Mouse (Mus musculus) G1E (cell line): Measurements from ENCODE around the gene Olfr5. TPM values are rescaled to one million over a fixed set of nuclear protein-coding genes. Genes with fewer than 3 reads are reported as not detected.
"Not testable (repeated sequence)": the region's sequence is repeated elsewhere in the genome, so short reads cannot be mapped to it uniquely, and the experiment has no call there.

Experiments used
- ATAC-seq: 2 replicates; pipeline ENCODE4 v1.8.0; 2016; ENCODE audit warnings: mild to moderate bottlenecking; ENCODE audit not compliant: insufficient number of reproducible peaks, poor library complexity, low FRiP score, severe bottlenecking; ENCODE audit errors: extremely low read depth
- DNase-seq: peaks from one replicate; pipeline ENCODE4 v3.0.0; 2012; ENCODE audit warnings: low spot score
- H3K27me3 ChIP-seq: 2 replicates; pipeline ENCODE4 v1.6.1; 2012; ENCODE audit warnings: mild to moderate bottlenecking, low read length, inconsistent platforms; ENCODE audit not compliant: insufficient read depth
- H3K36me3 ChIP-seq: replicated peaks from 2 replicates; pipeline ENCODE3; 2012; ENCODE audit warnings: mild to moderate bottlenecking, inconsistent platforms
- H3K4me1 ChIP-seq: 2 replicates; pipeline ENCODE4 v1.6.1; 2012; ENCODE audit warnings: low read depth, low read length, inconsistent platforms, mixed read lengths; ENCODE audit not compliant: insufficient read depth
- H3K4me3 ChIP-seq: 2 replicates; pipeline ENCODE4 v1.5.1; 2012; ENCODE audit warnings: low read depth, mild to moderate bottlenecking, inconsistent platforms, low read length, moderate library complexity, mixed read lengths
- H3K9me3 ChIP-seq: replicated peaks from 2 replicates; pipeline ENCODE4 v1.6.1; 2012; ENCODE audit warnings: inconsistent platforms
- CTCF ChIP-seq: IDR thresholded peaks from 2 replicates; pipeline ENCODE4 v1.5.1; 2012; ENCODE audit warnings: low read depth, low read length, inconsistent platforms, mixed read lengths
- GATA1 ChIP-seq: IDR thresholded peaks from 2 replicates; pipeline ENCODE4 v1.6.1; 2012; ENCODE audit warnings: borderline replicate concordance, low read length, inconsistent platforms, mixed read lengths
- GATA2 ChIP-seq: IDR thresholded peaks from 2 replicates; pipeline ENCODE4 v1.6.1; 2012; ENCODE audit warnings: low read depth, low read length, inconsistent platforms, borderline replicate concordance
- POLR2AphosphoS5 ChIP-seq: IDR thresholded peaks from 2 replicates; pipeline ENCODE4 v1.6.1; 2012; ENCODE audit warnings: low read depth, low read length, inconsistent platforms; ENCODE audit not compliant: insufficient replicate concordance
- TAL1 ChIP-seq: conservative IDR thresholded peaks from 2 replicates; pipeline ENCODE4 v1.6.1; 2012; ENCODE audit warnings: low read depth, low read length, inconsistent platforms, mixed read lengths
- polyA plus RNA-seq: library from polyadenylated mRNA; stranded (reverse); fragments of >175 nt; gene quantifications from 2 replicates; pipeline ENCODE4 v1.2.3, GENCODE M21; 2012
- total RNA-seq, 2 experiments: library from RNA; stranded (forward) in 1 of 2; stranded (reverse) in 1 of 2; fragments of 200-1000 nt in 1 of 2; fragments of >200 nt in 1 of 2; fragmentation: Nextera tagmentation in 1 of 2; gene quantifications; 2 replicates each; pipeline ENCODE4 v1.2.3; 2014 to 2017

Gene Olfr5
- total RNA-seq (2014; fragmentation: Nextera tagmentation): not detected in 2 replicates
- 0.11 TPM in 1 of 2 replicates, not detected in the other for total RNA-seq (2017)
- polyA plus RNA-seq: not detected in 2 replicates

DNA sequence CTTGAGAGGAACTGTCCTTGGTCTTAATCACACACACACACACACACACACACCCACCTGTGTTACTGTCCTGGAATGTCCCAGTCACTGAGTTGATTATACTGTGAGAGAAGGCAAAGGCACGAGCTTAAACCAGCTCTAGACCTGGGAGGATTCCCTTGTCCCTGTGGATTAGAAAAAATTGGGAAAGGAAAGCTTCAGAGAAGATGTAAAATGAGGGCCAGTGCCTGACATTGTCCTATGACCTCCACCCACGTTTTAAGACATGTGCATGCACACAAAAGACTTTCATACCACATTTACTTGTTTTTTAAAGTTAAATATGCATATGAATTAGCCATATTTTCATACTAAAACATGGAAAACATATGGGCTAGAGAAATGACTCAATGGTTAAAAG, at the start of gene Olfr5:
Gene Olfr5, minus strand, starts transcription at position 101 of the 400 bp plus-strand sequence.
- TF ChIP-seq GATA1 (no peak), GATA2 (no peak), TAL1 (no peak), CTCF (no peak), POLR2AphosphoS5 (no peak)
- Histone ChIP-seq H3K4me3 (no peak within 1 kb of the TSS), H3K9me3 (no peaks in the 10 kb centered on the region), H3K27me3 (no peaks in the 10 kb centered on the region), H3K4me1 (no peaks in the 10 kb centered on the region), H3K36me3 (no peaks in the 10 kb centered on the region)
- DNase-seq: no peak
- ATAC-seq: no peak

DNA sequence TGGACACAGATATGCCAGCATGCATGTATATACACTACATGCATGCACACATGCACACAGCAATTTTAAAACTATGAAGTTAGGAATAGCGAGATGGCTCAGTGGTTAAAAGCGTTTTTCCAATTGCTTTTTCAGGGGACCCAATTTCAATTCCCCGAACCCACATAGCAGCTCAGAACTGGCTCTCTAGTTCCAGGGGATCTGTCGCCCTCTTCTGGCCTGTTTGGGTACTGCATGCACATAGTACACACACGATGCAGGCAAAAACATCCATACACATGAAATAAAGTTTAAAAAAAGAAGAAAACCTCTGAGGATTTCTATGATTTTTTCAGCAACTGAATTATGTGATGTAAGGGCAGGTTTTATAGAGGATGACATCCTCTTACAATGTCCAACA, 39.4 kb upstream of the Olfr5 start:
- TF ChIP-seq CTCF: peak; percentile 59
- TF ChIP-seq GATA1: no peak
- Histone ChIP-seq H3K4me3 (no peak overlapping the region), H3K9me3 (peaks cover 2% of the 10 kb centered on the region; the same call in 1 of the 2 replicates), H3K27me3 (no peaks in the 10 kb centered on the region), H3K36me3 (no peaks in the 10 kb centered on the region), H3K4me1 (no peaks in the 10 kb centered on the region)
- ATAC-seq (no peak), DNase-seq (no peak)

GRCm38 (mm10) chr7:6525001-6525400, 38.3 kb upstream of the Olfr5 start:
- ATAC-seq: no peak
- DNase-seq: no peak
- TF ChIP-seq TAL1 (no peak), GATA1 (no peak), GATA2 (no peak), CTCF (no peak), POLR2AphosphoS5 (no peak)
- no peaks in the 10 kb centered on the region for H3K36me3 ChIP-seq
- no peaks in the 10 kb centered on the region for H3K27me3 ChIP-seq
- peaks cover 2% of the 10 kb centered on the region; the same call in 1 of the 2 replicates for H3K9me3 ChIP-seq
- H3K4me1 ChIP-seq: no peaks in the 10 kb centered on the region
- H3K4me3 ChIP-seq: no peak overlapping the region

GRCm38 (mm10) chr7:6522850-6523249, 36.1 kb upstream of the Olfr5 start, which contains the start of gene Olfr1349:
TSS of gene Olfr1349 (minus strand) at chr7:6522950.
- Histone ChIP-seq H3K9me3 (peaks cover 2% of the 10 kb centered on the region; the same call in 1 of the 2 replicates), H3K4me3 (no peak within 1 kb of the TSS), H3K4me1 (no peaks in the 10 kb centered on the region), H3K36me3 (no peaks in the 10 kb centered on the region), H3K27me3 (no peaks in the 10 kb centered on the region)
- no peak for DNase-seq
- no peak for ATAC-seq
- no peak for TF ChIP-seq POLR2AphosphoS5
- TF ChIP-seq GATA1: no peak
- no peak for TF ChIP-seq TAL1
- TF ChIP-seq GATA2: no peak
- TF ChIP-seq CTCF: no peak

GRCm38 (mm10) chr7:6521666-6522065, 34.9 kb upstream of the Olfr5 start:
- no peak for ATAC-seq
- TF ChIP-seq POLR2AphosphoS5 (no peak), CTCF (no peak), GATA2 (no peak), GATA1 (no peak), TAL1 (no peak)
- Histone ChIP-seq H3K4me3 (no peak overlapping the region), H3K36me3 (no peaks in the 10 kb centered on the region), H3K27me3 (no peaks in the 10 kb centered on the region), H3K9me3 (peaks cover 2% of the 10 kb centered on the region; the same call in 1 of the 2 replicates), H3K4me1 (no peaks in the 10 kb centered on the region)
- no peak for DNase-seq

DNA sequence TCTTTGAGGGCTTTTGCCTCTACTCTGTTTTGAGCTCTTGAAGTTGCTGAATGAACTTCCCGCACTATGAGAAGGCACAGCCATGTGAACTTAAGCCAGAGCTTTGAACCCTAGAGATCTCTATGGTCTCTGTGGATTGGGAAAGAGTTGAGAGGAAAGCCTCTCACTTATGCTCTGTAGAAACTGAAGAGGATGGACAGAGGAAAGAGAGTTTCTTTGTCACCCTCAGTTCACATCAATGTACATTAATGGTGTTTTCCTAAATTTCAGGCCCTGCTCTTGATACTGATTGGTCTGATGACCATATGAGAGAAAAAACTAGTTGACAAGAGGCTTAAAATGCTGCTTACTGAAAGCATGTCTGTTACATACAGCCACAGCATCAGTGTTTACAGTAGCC, 21.9 kb upstream of the Olfr5 start, which contains the start of gene Olfr1348:
Gene Olfr1348, minus strand, starts transcription at position 101 of the 400 bp plus-strand sequence.
- TF ChIP-seq CTCF (no peak), POLR2AphosphoS5 (no peak), TAL1 (no peak), GATA1 (no peak), GATA2 (no peak)
- no peak for ATAC-seq
- Histone ChIP-seq H3K36me3 (no peaks in the 10 kb centered on the region), H3K27me3 (no peaks in the 10 kb centered on the region), H3K9me3 (no peaks in the 10 kb centered on the region), H3K4me3 (no peak within 1 kb of the TSS), H3K4me1 (no peaks in the 10 kb centered on the region)
- DNase-seq: no peak

- TF ChIP-seq CTCF (no peak), POLR2AphosphoS5 (no peak), GATA2 (no peak), GATA1 (no peak), TAL1 (no peak)
- no peaks in the 10 kb centered on the region for H3K36me3 ChIP-seq
- DNase-seq (no peak), ATAC-seq (no peak)
- no peak within 1 kb of the TSS for H3K4me3 ChIP-seq
- H3K9me3 ChIP-seq: no peaks in the 10 kb centered on the region
- H3K4me1 ChIP-seq: no peaks in the 10 kb centered on the region
- H3K27me3 ChIP-seq: no peaks in the 10 kb centered on the region
Observed at GRCm38 (mm10) chr7:6499655-6500054, 12.9 kb upstream of the Olfr5 start, which contains the start of gene Olfr1347. TSS of gene Olfr1347 (minus strand) at chr7:6499755.

DNA sequence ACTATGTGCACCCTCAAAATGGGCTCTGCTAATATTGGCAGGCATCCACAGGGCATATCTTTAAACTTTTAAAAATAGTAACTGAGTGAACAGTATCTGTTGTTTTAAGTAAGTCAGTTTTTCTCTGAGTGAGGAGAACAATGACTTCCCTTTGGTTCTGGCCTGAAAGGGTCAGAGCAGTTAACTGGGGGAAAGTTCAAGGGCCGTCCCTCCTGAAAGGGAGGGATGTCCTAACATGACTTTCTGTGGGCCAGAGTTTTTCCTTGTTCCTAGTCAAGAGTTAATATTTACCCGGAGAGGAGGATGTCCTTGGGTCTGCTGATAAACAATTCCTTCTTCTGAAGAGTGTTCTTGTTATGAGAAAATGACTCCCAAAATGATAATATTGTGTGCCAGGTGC, 9.1 kb downstream of the Olfr5 start:
- not testable (repeated sequence) for H3K4me3 ChIP-seq

More for the DNA sequence above, 9.1 kb downstream of the Olfr5 start:
- H3K27me3 ChIP-seq, H3K36me3 ChIP-seq, H3K9me3 ChIP-seq, ATAC-seq, H3K4me1 ChIP-seq, DNase-seq: not testable (repeated sequence)
